Mouse (Mus musculus) embryonic facial prominence, embryonic 10.5 days (tissue): ENCODE data around the gene Kap. TPM values are rescaled to one million over a fixed set of nuclear protein-coding genes. Genes with fewer than 3 reads are reported as not detected.

ENCODE experiments used
- polyA plus RNA-seq: library from polyadenylated mRNA; unstranded; fragments of >200 nt; fragmentation: Nextera tagmentation; extraction: Ambion mirVana; gene quantifications from 2 replicates; pipeline ENCODE4 v1.2.1, GENCODE M21; 2016

Kap gene
- polyA plus RNA-seq, 1 experiment from 2014 or later, result not detected

Other genes starting within 250 kb of the Kap start
- 16.6 and 17.0 TPM in 2 replicates for gene Etv6, start 181.9 kb upstream of the Kap start, polyA plus RNA-seq